Mouse (Mus musculus) adrenal gland, postnatal 36 days (tissue): ENCODE measurements around the gene Rpl37a. TPM values are rescaled to one million over a fixed set of nuclear protein-coding genes. Genes with fewer than 3 reads are reported as not detected.

Source experiments
- DNase-seq, 2 experiments: peaks; one replicate each; pipeline ENCODE4 v3.0.0; 2021; ENCODE audit warnings: mixed read lengths in 1 of 2
- total RNA-seq, 2 experiments: library from RNA; stranded (reverse); gene quantifications; 2 replicates each; pipeline ENCODE4 v1.2.3; 2021

Rpl37a gene
- total RNA-seq, 2 experiments from 2014 or later: 972 to 1,009 TPM

DNA sequence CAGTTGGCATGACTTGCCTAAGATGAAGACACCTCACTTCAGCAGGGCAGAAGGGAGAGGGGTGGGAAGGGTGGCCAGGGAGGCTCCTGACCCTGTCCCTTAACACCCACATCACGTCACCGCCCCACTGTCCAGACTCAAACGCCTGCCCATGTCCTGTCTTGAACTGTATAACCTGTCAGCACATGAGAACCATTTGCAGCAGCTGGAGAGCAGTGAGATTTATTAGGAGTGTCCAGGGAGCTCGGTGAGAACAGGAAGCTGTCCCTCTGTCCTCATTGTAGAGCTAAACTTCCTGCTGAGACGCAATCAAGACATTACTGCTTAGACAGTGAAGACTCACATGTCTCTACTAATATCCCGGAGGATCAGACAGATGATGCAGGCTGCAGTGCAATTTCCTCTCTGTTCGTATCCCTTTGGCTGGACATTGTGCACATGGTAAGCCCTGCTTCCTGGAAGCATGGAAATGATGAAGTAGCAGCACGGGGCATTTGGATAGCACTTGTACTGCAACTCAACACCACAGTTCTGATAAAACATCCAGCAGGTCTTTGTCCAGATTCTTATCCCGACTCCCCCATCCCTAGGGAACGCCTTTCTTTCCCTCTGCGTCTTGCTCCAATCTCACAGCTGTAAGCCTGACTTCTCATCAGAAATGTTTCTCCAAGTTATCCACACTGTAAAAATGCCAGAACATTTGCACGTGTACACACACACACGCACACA lies 25.5 kb downstream of the Rpl37a start:
- no peak for DNase-seq

DNA sequence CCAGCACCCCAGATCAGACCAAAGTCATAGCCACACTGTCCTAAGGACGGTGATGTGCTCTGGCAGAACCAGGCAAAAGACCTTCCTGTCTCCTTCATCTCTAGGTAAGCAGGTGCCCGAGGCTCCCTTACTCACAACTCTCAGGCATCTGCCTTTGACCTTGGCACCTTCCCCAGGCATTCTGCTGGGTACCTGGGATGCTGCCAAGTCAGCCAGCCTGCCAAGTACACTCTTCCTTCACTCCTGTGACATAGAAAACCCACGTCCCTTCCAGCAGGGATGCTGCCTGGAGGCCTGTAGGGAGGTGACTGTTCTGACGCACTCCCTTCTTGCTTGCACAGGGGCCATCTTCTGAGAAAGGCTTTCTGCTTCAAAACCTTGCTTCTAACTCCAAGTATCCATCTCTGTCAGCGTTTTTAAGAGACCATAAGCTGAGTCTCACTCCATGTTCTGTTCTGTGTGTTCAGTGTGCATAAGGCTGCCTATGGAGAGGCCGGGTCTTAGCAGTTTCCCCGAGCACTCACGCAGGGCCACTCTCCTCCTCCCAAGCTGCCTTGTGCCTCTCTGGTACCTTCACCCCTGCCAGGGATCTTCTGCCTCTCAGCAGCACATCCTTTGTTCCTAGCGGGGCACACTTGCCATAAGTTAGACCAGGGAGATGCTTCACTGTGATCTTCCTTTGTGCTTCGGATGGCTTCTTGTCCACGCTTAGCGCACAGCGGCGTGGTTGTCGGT lies 28.0 kb downstream of the Rpl37a start:
- peak; percentile 60 to 73 for DNase-seq

DNA sequence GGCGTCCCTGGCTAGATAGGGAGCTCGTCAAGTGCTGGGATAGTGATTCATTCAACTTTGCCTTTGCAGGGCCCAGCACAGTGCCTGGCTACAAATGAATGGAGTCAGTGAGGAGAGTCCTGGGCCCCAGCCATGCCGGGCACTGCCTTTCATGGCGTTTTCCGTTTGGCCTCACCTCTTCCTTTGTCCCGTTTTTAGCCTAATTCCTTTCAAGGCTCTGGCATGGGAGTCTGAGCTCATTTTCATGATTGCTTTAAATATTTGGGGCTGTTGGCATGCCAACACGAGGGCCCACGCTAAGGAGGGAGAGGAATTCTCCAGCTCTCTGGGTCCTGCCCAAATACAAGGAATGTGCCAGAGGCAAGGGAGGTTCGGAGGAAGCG lies 28.6 kb downstream of the Rpl37a start:
- no peak for DNase-seq

DNA sequence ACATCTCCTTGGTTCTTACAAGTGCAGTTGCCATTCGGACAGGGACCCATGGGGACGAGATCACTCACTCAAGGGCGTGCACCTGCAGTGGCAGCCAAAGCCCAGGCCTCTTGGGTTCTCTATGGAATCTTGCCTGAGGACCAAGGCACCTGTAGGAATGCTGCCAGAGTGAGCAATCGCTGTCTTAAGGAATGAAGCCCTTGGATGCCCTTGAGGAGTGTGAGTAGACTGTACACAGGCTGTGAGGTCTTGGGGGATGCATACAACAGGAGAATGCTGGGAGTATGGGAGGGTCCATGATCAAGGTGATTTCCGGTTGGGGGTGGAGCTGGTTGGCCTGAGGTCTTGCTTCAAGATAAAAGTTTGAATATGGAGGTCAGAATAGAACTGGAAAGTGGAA lies 30.3 kb downstream of the Rpl37a start:
- DNase-seq: no peak

DNA sequence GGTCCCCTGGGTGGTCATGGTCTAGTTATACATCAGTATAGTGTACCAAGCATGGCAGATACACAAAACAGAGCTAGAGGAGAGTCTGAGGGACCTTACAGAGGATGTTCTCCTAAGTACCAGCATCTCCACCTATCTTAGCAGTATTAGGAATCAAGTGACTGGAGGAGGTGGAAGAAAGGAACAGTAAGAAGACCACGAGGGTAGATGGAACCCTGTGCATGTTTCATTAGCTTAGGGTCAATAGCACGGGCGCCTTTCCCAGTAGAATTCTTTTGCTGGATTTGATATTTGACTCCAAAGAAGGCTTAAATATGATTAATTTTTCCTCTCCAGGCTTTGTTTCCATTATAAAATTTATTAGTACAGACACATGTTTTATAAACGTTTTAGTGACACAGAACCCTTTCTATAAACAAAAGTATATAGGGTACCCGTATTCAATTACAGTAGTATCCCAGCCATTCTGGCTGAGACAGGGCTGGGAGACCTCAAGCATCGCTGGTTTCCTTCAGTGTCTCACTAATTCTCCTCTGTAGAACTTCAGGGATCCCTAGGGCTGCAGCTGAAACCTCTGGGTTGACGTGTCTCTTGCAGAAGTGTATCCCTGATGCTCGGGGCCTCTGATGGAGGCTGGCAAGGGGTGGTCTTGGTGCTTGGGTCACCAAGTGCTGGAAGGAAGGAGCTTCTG lies 33.9 kb downstream of the Rpl37a start:
- no peak for DNase-seq

DNA sequence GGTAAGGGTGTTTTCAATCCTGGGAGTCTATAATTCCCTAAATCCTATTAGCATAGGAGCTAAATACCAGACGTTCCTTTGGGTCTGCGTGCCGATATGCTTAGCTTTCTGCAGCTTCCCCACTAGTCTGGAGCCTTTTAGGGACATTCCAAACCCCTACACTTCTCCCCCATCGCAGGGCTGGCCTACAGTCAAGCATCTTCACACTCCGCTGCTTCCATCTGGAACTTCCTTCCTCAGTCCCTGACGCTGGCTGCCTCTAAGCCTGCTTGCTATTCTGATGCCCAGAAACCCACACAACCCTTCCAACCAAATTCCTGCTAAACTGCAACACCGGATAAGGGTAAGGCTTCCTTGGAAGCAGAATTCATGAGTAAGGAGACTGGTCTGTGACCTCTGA lies 35.3 kb downstream of the Rpl37a start:
- DNase-seq: no peak

DNA sequence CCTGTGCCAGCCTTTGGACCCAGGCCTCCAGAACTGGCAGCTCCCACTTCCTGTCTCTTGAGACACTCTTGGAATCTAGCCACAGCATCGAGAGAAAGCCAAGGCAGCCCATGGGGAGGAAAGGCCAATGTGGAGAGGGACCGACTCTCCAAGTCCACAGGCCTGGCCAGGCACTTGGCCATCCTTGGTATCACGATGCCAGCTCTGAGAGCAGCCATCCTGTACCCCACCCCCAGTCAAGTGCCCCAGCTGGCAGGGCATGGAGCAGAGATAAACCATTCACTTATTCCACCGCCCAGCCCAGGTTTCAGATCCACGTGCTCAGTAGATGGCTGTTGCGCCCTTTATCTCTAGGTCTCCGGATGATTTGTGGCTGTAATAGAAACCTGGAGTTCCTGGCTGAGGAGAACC lies 40.3 kb downstream of the Rpl37a start:
- peak; percentile 28 to 58 for DNase-seq

DNA sequence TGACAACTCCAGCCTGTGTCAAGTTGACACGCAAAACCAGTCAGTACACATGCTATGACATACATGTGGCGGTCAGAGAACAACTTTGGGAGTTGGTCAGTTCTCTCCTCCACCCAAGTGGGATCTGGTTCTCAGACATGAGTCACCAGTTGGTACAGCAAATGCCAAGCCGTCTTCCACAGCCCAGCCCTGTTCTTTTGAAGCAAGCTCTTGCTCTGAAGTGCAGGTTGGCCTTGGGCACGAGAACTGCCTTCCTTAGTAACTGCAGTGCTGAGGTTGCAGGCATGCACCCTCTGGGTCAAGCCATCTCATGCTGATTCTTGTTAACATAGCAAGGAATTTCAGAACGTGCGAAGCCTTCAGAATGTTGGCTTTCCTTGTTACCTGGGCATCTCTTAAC lies 42.1 kb downstream of the Rpl37a start:
- peak; percentile 47 for DNase-seq

DNA sequence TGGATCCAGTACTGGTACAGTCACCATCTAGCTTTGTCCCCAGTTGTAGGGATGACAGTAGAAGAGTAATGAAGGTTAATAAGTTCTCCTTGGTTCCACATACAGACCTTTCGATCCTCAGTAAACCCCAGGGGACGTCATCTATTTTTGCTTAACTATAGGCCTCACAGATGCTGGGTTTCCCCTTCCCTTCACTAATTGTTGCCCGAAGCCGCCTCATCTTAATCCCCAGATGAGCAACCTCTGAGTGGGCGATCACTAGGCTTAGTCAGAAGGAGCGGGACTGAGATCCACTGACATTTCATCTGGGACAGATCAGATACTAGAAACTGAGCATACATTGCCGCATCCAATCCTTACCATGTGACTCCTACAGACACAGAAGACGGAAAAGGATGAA lies 44.1 kb downstream of the Rpl37a start:
- DNase-seq: no peak

DNA sequence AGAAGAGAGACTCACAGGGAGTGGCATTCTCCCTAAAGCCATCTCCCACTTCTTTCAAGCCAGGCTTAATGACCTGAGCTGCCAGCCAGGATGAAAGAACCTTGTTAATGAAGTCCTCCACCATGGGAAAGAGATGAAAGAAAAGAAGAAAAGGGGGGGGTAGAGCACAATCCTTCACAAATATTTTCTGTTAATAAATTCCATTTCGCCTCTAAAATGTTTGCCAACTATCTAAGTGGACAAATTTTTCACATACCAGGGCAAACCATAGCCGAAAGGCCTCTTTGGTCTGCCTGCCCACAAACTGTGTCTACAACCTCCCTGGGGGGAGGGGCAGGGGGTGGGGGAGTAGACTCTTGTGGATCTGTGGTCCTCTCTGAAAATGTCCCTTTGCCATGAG lies 44.7 kb downstream of the Rpl37a start:
- DNase-seq: no peak

DNA sequence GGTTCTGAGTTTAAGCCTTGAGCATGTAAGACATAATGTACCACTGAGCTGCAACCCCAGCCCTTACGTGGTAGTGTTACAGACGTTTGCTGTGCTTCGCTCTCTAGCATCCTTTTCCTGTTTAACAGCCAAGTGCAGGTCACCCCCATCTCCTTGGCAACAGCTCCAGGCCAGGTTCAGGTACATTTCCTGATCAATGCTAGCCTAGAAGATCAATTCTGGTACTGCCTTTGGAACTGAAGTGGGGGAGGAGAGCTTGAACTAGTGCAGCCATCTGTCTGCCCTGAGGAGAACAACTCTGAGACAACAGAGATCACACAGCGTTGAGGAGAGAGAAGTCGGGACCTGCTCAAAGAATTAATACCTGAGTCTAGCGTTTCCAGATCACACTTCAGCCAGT lies 48.7 kb downstream of the Rpl37a start:
- no peak for DNase-seq

Other genes with a start within 250 kb of the Rpl37a start
- under 1 TPM; 0.30 to 0.56 TPM for gene March4, start 174.4 kb upstream of the Rpl37a start, total RNA-seq
- gene Smarcal1, start 128.0 kb upstream of the Rpl37a start, total RNA-seq: 10 to 100 TPM; 44.8 to 47.0 TPM
- not detected for gene Ankar, start 10.7 kb upstream of the Rpl37a start, total RNA-seq
- 1 to 10 TPM; 1.8 to 2.0 TPM for gene Igfbp2, start 113.2 kb downstream of the Rpl37a start, total RNA-seq
- gene Igfbp5, start 163.6 kb downstream of the Rpl37a start, total RNA-seq: 100 to 1,000 TPM in 1 of 2 experiments, 10 to 100 TPM in 1; 56.7 to 109 TPM